Mouse (Mus musculus) heart, embryonic 12.5 days (tissue): Measurements from ENCODE around the gene Gpc6. TPM values are rescaled to one million over a fixed set of nuclear protein-coding genes. Genes with fewer than 3 reads are reported as not detected.

Experiments used
- ATAC-seq: fragments of 200-750 bp; cut with Nextera tagmentation; 2 replicates; pipeline ENCODE4 v1.8.0; 2017; ENCODE audit warnings: moderate TSS enrichment, moderate library complexity; ENCODE audit not compliant: insufficient number of reproducible peaks, low FRiP score
- H3K27ac ChIP-seq: fragments of 300-500 bp; sonication (generic); 2 replicates; pipeline ENCODE4 v1.5.1; 2016; ENCODE audit warnings: mild to moderate bottlenecking, moderate library complexity; ENCODE audit not compliant: poor library complexity, severe bottlenecking
- H3K27me3 ChIP-seq: fragments of 300-500 bp; sonication (generic); replicated peaks from 2 replicates; pipeline ENCODE4 v1.6.1; 2016; ENCODE audit warnings: mild to moderate bottlenecking, moderate library complexity
- H3K36me3 ChIP-seq: fragments of 300-500 bp; sonication (generic); 2 replicates; pipeline ENCODE4 v1.6.1; 2016; ENCODE audit warnings: mild to moderate bottlenecking, moderate library complexity
- H3K4me1 ChIP-seq: fragments of 300-500 bp; sonication (generic); replicated peaks from 2 replicates; pipeline ENCODE4 v1.6.1; 2016; ENCODE audit warnings: mild to moderate bottlenecking
- H3K4me2 ChIP-seq: fragments of 300-500 bp; sonication (generic); 2 replicates; pipeline ENCODE4 v1.6.1; 2016; ENCODE audit warnings: mild to moderate bottlenecking, moderate library complexity
- H3K4me3 ChIP-seq: fragments of 300-500 bp; sonication (generic); 2 replicates; pipeline ENCODE4 v1.5.1; 2016; ENCODE audit warnings: mild to moderate bottlenecking
- H3K9ac ChIP-seq: fragments of 300-500 bp; sonication (generic); 2 replicates; pipeline ENCODE4 v1.6.1; 2016; ENCODE audit warnings: mild to moderate bottlenecking, moderate library complexity
- H3K9me3 ChIP-seq: fragments of 300-500 bp; sonication (generic); replicated peaks from 2 replicates; pipeline ENCODE4 v1.6.1; 2016; ENCODE audit warnings: mild to moderate bottlenecking, moderate library complexity
- WGBS: fragments of 180-500 bp; shearing (Covaris S2); methylation state at CpG from one replicate; pipeline ENCODE4 v1.1.7; 2016; 5-methylcytosine and 5-hydroxymethylcytosine counted together
- polyA plus RNA-seq: library from polyadenylated mRNA; unstranded; fragments of >200 nt; fragmentation: Nextera tagmentation; extraction: Ambion mirVana; gene quantifications from 2 replicates; pipeline ENCODE4 v1.2.1, GENCODE M21; 2016

The Gpc6 gene
- polyA plus RNA-seq, 1 experiment from 2014 or later, result 15.9 TPM

- Histone ChIP-seq H3K27ac (no peak overlapping the region), H3K4me3 (no peak overlapping the region), H3K9ac (no peak overlapping the region), H3K4me1 (no peaks in the 10 kb centered on the region), H3K36me3 (no peaks in the 10 kb centered on the region), H3K4me2 (no peak overlapping the region), H3K27me3 (no peaks in the 10 kb centered on the region), H3K9me3 (no peaks in the 10 kb centered on the region)
- WGBS, result 69% methylated on average over 3 of the region's 3 CpGs
- ATAC-seq, result no peak
Observed at GRCm38 (mm10) chr14:117013554-117014117, 88.5 kb downstream of the Gpc6 start.

GRCm38 (mm10) chr14:117015333-117015922 lies 90.3 kb downstream of the Gpc6 start:
- 68% methylated on average over 4 of the region's 4 CpGs for WGBS
- ATAC-seq, result no peak
- Histone ChIP-seq H3K4me2 (no peak overlapping the region), H3K36me3 (no peaks in the 10 kb centered on the region), H3K9me3 (no peaks in the 10 kb centered on the region), H3K27me3 (no peaks in the 10 kb centered on the region), H3K4me3 (no peak overlapping the region), H3K9ac (no peak overlapping the region), H3K4me1 (no peaks in the 10 kb centered on the region), H3K27ac (no peak overlapping the region)

- no peaks in the 10 kb centered on the region for H3K27me3 ChIP-seq
- H3K4me2 ChIP-seq, result no peak overlapping the region
- no peak overlapping the region for H3K27ac ChIP-seq
- no peaks in the 10 kb centered on the region for H3K4me1 ChIP-seq
- WGBS, result 72% methylated on average over 5 of the region's 5 CpGs
- no peaks in the 10 kb centered on the region for H3K36me3 ChIP-seq
- no peak overlapping the region for H3K9ac ChIP-seq
- ATAC-seq, result no peak
- H3K9me3 ChIP-seq, result no peaks in the 10 kb centered on the region
- H3K4me3 ChIP-seq, result no peak overlapping the region
Observed at GRCm38 (mm10) chr14:117022180-117022799, 97.2 kb downstream of the Gpc6 start.

- no peaks in the 10 kb centered on the region for H3K27me3 ChIP-seq
- no peak overlapping the region for H3K9ac ChIP-seq
- no peaks in the 10 kb centered on the region for H3K9me3 ChIP-seq
- H3K4me1 ChIP-seq, result no peaks in the 10 kb centered on the region
- H3K4me3 ChIP-seq, result no peak overlapping the region
- no peaks in the 10 kb centered on the region for H3K36me3 ChIP-seq
- no peak for ATAC-seq
- no peak overlapping the region for H3K4me2 ChIP-seq
- no peak overlapping the region for H3K27ac ChIP-seq
- WGBS, result 85% methylated on average over 4 of the region's 4 CpGs
Observed at GRCm38 (mm10) chr14:117034146-117034545, 109.0 kb downstream of the Gpc6 start.

- Histone ChIP-seq H3K9ac (no peak overlapping the region), H3K36me3 (no peaks in the 10 kb centered on the region), H3K9me3 (no peaks in the 10 kb centered on the region), H3K27me3 (no peaks in the 10 kb centered on the region), H3K4me1 (no peaks in the 10 kb centered on the region), H3K27ac (no peak overlapping the region), H3K4me2 (no peak overlapping the region), H3K4me3 (no peak overlapping the region)
- WGBS, result 85% methylated on average over 5 of the region's 5 CpGs
- no peak for ATAC-seq
Observed at GRCm38 (mm10) chr14:117041017-117041416, 115.9 kb downstream of the Gpc6 start.

GRCm38 (mm10) chr14:117048951-117049350 lies 123.8 kb downstream of the Gpc6 start:
- ATAC-seq, result no peak
- Histone ChIP-seq H3K36me3 (no peaks in the 10 kb centered on the region), H3K4me2 (no peak overlapping the region), H3K27ac (no peak overlapping the region), H3K4me1 (no peaks in the 10 kb centered on the region), H3K9ac (no peak overlapping the region), H3K4me3 (no peak overlapping the region), H3K27me3 (no peaks in the 10 kb centered on the region), H3K9me3 (no peaks in the 10 kb centered on the region)
- 47% methylated on average over 2 of the region's 2 CpGs for WGBS

- H3K4me1 ChIP-seq, result no peaks in the 10 kb centered on the region
- no peak for ATAC-seq
- H3K9ac ChIP-seq, result no peak overlapping the region
- 90% methylated on average over 8 of the region's 8 CpGs for WGBS
- no peak overlapping the region for H3K4me2 ChIP-seq
- H3K36me3 ChIP-seq, result no peaks in the 10 kb centered on the region
- no peak overlapping the region for H3K4me3 ChIP-seq
- no peaks in the 10 kb centered on the region for H3K27me3 ChIP-seq
- H3K9me3 ChIP-seq, result no peaks in the 10 kb centered on the region
- no peak overlapping the region for H3K27ac ChIP-seq
Observed at GRCm38 (mm10) chr14:117050877-117051276, 125.8 kb downstream of the Gpc6 start.

DNA sequence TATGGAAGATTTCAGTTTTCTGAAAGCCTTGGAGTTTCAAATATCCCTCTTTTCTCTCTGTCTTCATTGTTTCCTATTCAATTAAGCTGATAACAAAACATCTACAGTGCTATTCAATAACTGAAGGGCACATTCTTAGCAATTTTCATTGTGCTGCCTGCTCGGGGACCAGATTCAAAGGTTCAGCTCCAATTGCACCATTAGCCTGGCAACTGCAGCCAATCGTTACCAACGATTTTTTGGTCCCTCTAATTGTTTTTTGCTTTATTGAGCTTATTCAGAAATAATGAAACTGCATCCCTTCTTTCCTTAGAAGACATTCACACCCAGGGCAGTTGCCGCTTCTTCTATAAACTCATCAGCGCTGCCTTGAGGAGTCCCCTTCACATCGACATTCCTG lies 128.2 kb downstream of the Gpc6 start:
- Histone ChIP-seq H3K4me3 (no peak overlapping the region), H3K9me3 (no peaks in the 10 kb centered on the region), H3K27ac (no peak overlapping the region), H3K36me3 (no peaks in the 10 kb centered on the region), H3K4me2 (no peak overlapping the region), H3K27me3 (no peaks in the 10 kb centered on the region), H3K9ac (no peak overlapping the region), H3K4me1 (no peaks in the 10 kb centered on the region)
- ATAC-seq, result no peak
- 86% methylated on average over 6 of the region's 6 CpGs for WGBS

- ATAC-seq, result no peak
- H3K4me1 ChIP-seq, result no peaks in the 10 kb centered on the region
- no peak overlapping the region for H3K4me2 ChIP-seq
- H3K9me3 ChIP-seq, result no peaks in the 10 kb centered on the region
- no peak overlapping the region for H3K9ac ChIP-seq
- H3K27me3 ChIP-seq, result no peaks in the 10 kb centered on the region
- no peak overlapping the region for H3K27ac ChIP-seq
- no peak overlapping the region for H3K4me3 ChIP-seq
- WGBS, result 19% methylated on average over 2 of the region's 2 CpGs
- no peaks in the 10 kb centered on the region for H3K36me3 ChIP-seq
Observed at GRCm38 (mm10) chr14:117055134-117055533, 130.0 kb downstream of the Gpc6 start.

GRCm38 (mm10) chr14:117061078-117061477 lies 136.0 kb downstream of the Gpc6 start:
- no peaks in the 10 kb centered on the region for H3K36me3 ChIP-seq
- H3K4me1 ChIP-seq, result no peaks in the 10 kb centered on the region
- ATAC-seq, result no peak
- no peak overlapping the region for H3K4me2 ChIP-seq
- no peaks in the 10 kb centered on the region for H3K27me3 ChIP-seq
- H3K27ac ChIP-seq, result no peak overlapping the region
- H3K9me3 ChIP-seq, result no peaks in the 10 kb centered on the region
- 66% methylated on average over 2 of the region's 2 CpGs for WGBS
- H3K9ac ChIP-seq, result no peak overlapping the region
- H3K4me3 ChIP-seq, result no peak overlapping the region

DNA sequence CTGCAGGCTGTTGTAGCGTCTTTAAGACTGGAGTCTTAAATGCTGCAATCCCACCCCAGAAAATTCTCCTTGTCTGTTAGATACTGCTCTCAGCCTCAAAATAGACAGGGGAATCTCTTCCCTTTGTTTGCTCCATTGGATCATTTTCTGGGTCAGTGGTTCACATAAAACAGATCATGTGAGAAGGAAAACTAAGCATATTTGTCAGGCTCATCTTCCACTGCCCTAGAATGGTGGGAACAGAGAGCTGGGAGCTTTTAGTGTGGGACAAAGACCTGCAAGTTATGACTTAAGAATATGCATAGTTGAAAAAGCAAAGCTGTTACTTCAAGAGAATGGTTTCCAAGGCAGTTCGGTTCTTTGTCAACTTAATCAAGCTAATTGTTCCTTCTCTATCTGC lies 136.4 kb downstream of the Gpc6 start:
- WGBS, result 85% methylated on average over 2 of the region's 2 CpGs
- no peak for ATAC-seq
- no peak overlapping the region for H3K9ac ChIP-seq

GRCm38 (mm10) chr14:117068179-117068578 lies 143.1 kb downstream of the Gpc6 start:
- no peak overlapping the region for H3K4me2 ChIP-seq
- H3K4me3 ChIP-seq, result no peak overlapping the region
- no peak overlapping the region for H3K27ac ChIP-seq
- ATAC-seq, result no peak
- H3K27me3 ChIP-seq, result no peaks in the 10 kb centered on the region
- H3K36me3 ChIP-seq, result no peaks in the 10 kb centered on the region
- 75% methylated on average over 5 of the region's 5 CpGs for WGBS
- no peak overlapping the region for H3K9ac ChIP-seq
- H3K4me1 ChIP-seq, result no peaks in the 10 kb centered on the region
- H3K9me3 ChIP-seq, result no peaks in the 10 kb centered on the region

More for the DNA sequence above, 136.4 kb downstream of the Gpc6 start:
- Histone ChIP-seq H3K27ac (no peak overlapping the region), H3K36me3 (no peaks in the 10 kb centered on the region), H3K4me3 (no peak overlapping the region), H3K27me3 (no peaks in the 10 kb centered on the region), H3K9me3 (no peaks in the 10 kb centered on the region), H3K4me2 (no peak overlapping the region), H3K4me1 (no peaks in the 10 kb centered on the region)
